ENCODE assay signal across 23 mouse cellular contexts in genomic region chr17:93237355-93237754, GRCm38 (mm10). TPM values are rescaled to one million over a fixed set of nuclear protein-coding genes. Genes with fewer than 3 reads are reported as not detected.
"Had no signal": no experiment of that assay in that cellular context is flagged by ENCODE, and none has a peak within 500 bp of the region (broad histone marks: within the 10 kb centered on the region; RNA-seq: fewer than 3 reads in every experiment).

No protein-coding gene starts in this region.

- H3K36me3 ChIP-seq: liver, embryonic 12.5 days; midbrain, embryonic 10.5 days; midbrain, embryonic 12.5 days; neural tube, embryonic 13.5 days; neural tube, embryonic 15.5 days had no signal

- H3K9me3 ChIP-seq: liver, embryonic 12.5 days; midbrain, embryonic 10.5 days; midbrain, embryonic 12.5 days; neural tube, embryonic 13.5 days; neural tube, embryonic 15.5 days had no signal

- H3K4me3 ChIP-seq: liver, embryonic 12.5 days; midbrain, embryonic 10.5 days; midbrain, embryonic 12.5 days; myocyte; neural tube, embryonic 13.5 days; neural tube, embryonic 15.5 days had no signal

- H3K4me1 ChIP-seq: liver, embryonic 12.5 days; midbrain, embryonic 10.5 days; midbrain, embryonic 12.5 days; neural tube, embryonic 13.5 days; neural tube, embryonic 15.5 days had no signal

- H3K4me2 ChIP-seq: liver, embryonic 12.5 days; lung, embryonic 14.5 days; midbrain, embryonic 12.5 days; neural tube, embryonic 13.5 days; neural tube, embryonic 15.5 days had no signal

- DNase-seq: lung, embryonic 14.5 days; lung, postnatal 4 days; midbrain, embryonic 14.5 days; retina, postnatal 1 day; right cerebral cortex, adult 18-20 months; right cerebral cortex, postnatal 25 days; right cerebral cortex, postnatal 4 days; spleen, adult 18-20 months; thymus, adult 18-20 months; thymus, postnatal 14 days; thymus, postnatal 36 days had no signal

- H3K27ac ChIP-seq: liver, embryonic 12.5 days; liver, embryonic 14.5 days; midbrain, embryonic 10.5 days; midbrain, embryonic 12.5 days; neural tube, embryonic 13.5 days; neural tube, embryonic 15.5 days had no signal

- H3K27me3 ChIP-seq: liver, embryonic 12.5 days; midbrain, embryonic 12.5 days; neural tube, embryonic 13.5 days; neural tube, embryonic 15.5 days had no signal

- H3K9ac ChIP-seq: liver, embryonic 12.5 days; liver, embryonic 14.5 days; lung, embryonic 14.5 days; midbrain, embryonic 12.5 days; neural tube, embryonic 13.5 days; neural tube, embryonic 15.5 days had no signal

- ATAC-seq: liver, embryonic 12.5 days; midbrain, embryonic 16.5 days had no signal

RNA-seq across cellular contexts. Expression of gene Adcyap1, which starts 38.5 kb away (rescaled TPM):
- total RNA-seq: megakaryocyte, adult 5-6 weeks; megakaryocyte-erythroid progenitor cell, adult 5-6 weeks had no signal
- polyA plus RNA-seq: liver, embryonic 12.5 days; liver, embryonic 14.5 days; liver, embryonic 16.5 days; lung, embryonic 14.5 days; small intestine, adult 2 months had no signal
